In the genomic region with DNA sequence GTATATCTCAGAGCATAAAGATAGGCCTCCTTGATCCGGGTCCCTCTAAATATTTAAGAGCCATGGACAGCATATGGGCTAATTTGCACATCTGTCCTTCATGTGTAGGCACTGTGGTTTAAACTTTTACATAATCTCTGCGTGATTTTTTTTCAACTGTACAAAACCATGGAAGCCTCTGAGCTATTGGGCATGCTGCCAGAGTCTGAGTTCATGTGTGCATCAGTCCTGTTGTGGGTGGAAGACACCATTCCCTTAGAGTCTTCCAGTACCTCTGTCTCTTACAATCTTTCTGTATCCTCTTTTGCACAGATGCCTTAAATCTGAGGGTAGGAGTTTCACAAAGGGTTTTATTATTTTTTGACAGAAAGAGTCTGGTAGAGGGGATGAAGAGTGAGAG, we compare ENCODE assay signal across 21 mouse cellular contexts. TPM values are rescaled to one million over a fixed set of nuclear protein-coding genes. Genes with fewer than 3 reads are reported as not detected.
DNase-seq lines count a peak whose midpoint lies in the region; ATAC-seq and TF ChIP-seq lines count a peak whose summit lies in the region.
"Had no signal": no experiment of that assay in that cellular context is flagged by ENCODE, and none has a peak within 500 bp of the region (broad histone marks: within the 10 kb centered on the region; RNA-seq: fewer than 3 reads in every experiment).

No protein-coding gene starts in this region.

- no peak for ATAC-seq in liver, embryonic 11.5 days (replicated peaks; ENCODE audit: low FRiP score)
- ATAC-seq: midbrain, embryonic 16.5 days; Patski had no signal

- no peak overlapping the region for H3K4me3 ChIP-seq in lung, adult 2 months (replicated peaks; ENCODE audit: extremely low read depth, low read depth, low read length)
- no peak overlapping the region for H3K4me3 ChIP-seq in liver, embryonic 11.5 days (ENCODE audit: low read depth, low read length)
- no peak overlapping the region for H3K4me3 ChIP-seq in gastrocnemius, adult 2 months
- H3K4me3 ChIP-seq: embryonic facial prominence, embryonic 12.5 days; forebrain, embryonic 10.5 days; limb, embryonic 10.5 days; neural tube, embryonic 13.5 days had no signal

- no peaks in the 10 kb centered on the region for H3K9me3 ChIP-seq in liver, embryonic 11.5 days (ENCODE audit: control insufficient read depth, low read length)
- H3K9me3 ChIP-seq: embryonic facial prominence, embryonic 12.5 days; forebrain, embryonic 10.5 days; limb, embryonic 10.5 days; neural tube, embryonic 13.5 days had no signal

- TF ChIP-seq CTCF in lung, adult 2 months (IDR thresholded peaks at IDR 0.05; ENCODE audit: insufficient read depth, low read length): no peak
- no peak for TF ChIP-seq CTCF in gastrocnemius, adult 2 months (IDR thresholded peaks at IDR 0.05)

- no peak overlapping the region for H3K4me2 ChIP-seq in liver, embryonic 11.5 days
- H3K4me2 ChIP-seq: embryonic facial prominence, embryonic 12.5 days; neural tube, embryonic 13.5 days had no signal

- no peak overlapping the region for H3K27ac ChIP-seq in liver, embryonic 11.5 days (ENCODE audit: low read depth, low read length)
- no peak overlapping the region for H3K27ac ChIP-seq in gastrocnemius, adult 2 months
- H3K27ac ChIP-seq: embryonic facial prominence, embryonic 12.5 days; forebrain, embryonic 10.5 days; limb, embryonic 10.5 days; liver, embryonic 14.5 days; macrophage; neural tube, embryonic 13.5 days had no signal

- no peak for TF ChIP-seq POLR2A in lung, adult 2 months (IDR thresholded peaks at IDR 0.05; ENCODE audit: borderline replicate concordance, extremely low read depth, low read depth, low read length)

- WGBS in lung, adult 2 months: 76% methylated on average over 2 of the region's 2 CpGs
- WGBS in liver, embryonic 11.5 days: 72% methylated on average over 2 of the region's 2 CpGs

- H3K36me3 ChIP-seq in liver, embryonic 11.5 days (ENCODE audit: control insufficient read depth, insufficient read depth, low read length): no peaks in the 10 kb centered on the region
- H3K36me3 ChIP-seq: embryonic facial prominence, embryonic 12.5 days; forebrain, embryonic 10.5 days; limb, embryonic 10.5 days; neural tube, embryonic 13.5 days had no signal

- H3K4me1 ChIP-seq in lung, adult 2 months (ENCODE audit: control insufficient read depth, insufficient read depth, low read length): no peaks in the 10 kb centered on the region
- H3K4me1 ChIP-seq in liver, embryonic 11.5 days (replicated peaks; ENCODE audit: control insufficient read depth, insufficient read depth, low read length): no peaks in the 10 kb centered on the region
- H3K4me1 ChIP-seq: embryonic facial prominence, embryonic 12.5 days; forebrain, embryonic 10.5 days; limb, embryonic 10.5 days; neural tube, embryonic 13.5 days had no signal

- H3K27me3 ChIP-seq in liver, embryonic 11.5 days (replicated peaks; ENCODE audit: control insufficient read depth, insufficient read depth, low read length): no peaks in the 10 kb centered on the region
- H3K27me3 ChIP-seq: CH12.LX; embryonic facial prominence, embryonic 12.5 days; neural tube, embryonic 13.5 days; Patski had no signal

- no peak overlapping the region for H3K9ac ChIP-seq in liver, embryonic 11.5 days (ENCODE audit: low read depth, low read length)
- H3K9ac ChIP-seq: embryonic facial prominence, embryonic 12.5 days; liver, embryonic 14.5 days; neural tube, embryonic 13.5 days had no signal

- DNase-seq in lung, postnatal 10 days: peak; percentile 1
- DNase-seq in lung, adult 2 months: no peak
- DNase-seq in layer of hippocampus, adult 8-10 months (ENCODE audit: low spot score in 2 of 2): peak; percentile 15 to 41
- peak; percentile 38 to 83 for DNase-seq in left cerebral cortex, postnatal 25 days (ENCODE audit: low spot score in 2 of 2)
- DNase-seq in telencephalon, adult 2 months (ENCODE audit: low read depth, low spot score): peak; percentile 52
- DNase-seq in liver, embryonic 11.5 days (ENCODE audit: low spot score): no peak
- no peak for DNase-seq in gastrocnemius, adult 2 months
- DNase-seq: heart, postnatal 10 days; retina, postnatal 1 day had no signal

- intact Hi-C loops in left cerebral cortex, postnatal 25 days (cut with DNase I): no loop called here
- intact Hi-C loops in gastrocnemius, adult 2 months (cut with DNase I): no loop called here

RNA-seq across cellular contexts. Expression of gene 4933405O20Rik, which starts 15.1 kb away (rescaled TPM):
- polyA plus RNA-seq in lung, adult 2 months (2012; rRNA removed): not detected in 2 replicates
- total RNA-seq in layer of hippocampus, adult 8-10 months (2022): 1 to 10 TPM in 1 of 4 experiments, under 1 TPM in 3; 0.59 to 1.2 (median 0.77) TPM
- under 1 TPM; 0.57 to 0.99 TPM for total RNA-seq in left cerebral cortex, postnatal 25 days (2021)
- polyA plus RNA-seq in liver, embryonic 11.5 days (2014; fragmentation: Nextera tagmentation; extraction: Ambion mirVana): not detected in 2 replicates
- not detected for total RNA-seq in gastrocnemius, adult 2 months (2021)
- total RNA-seq: adrenal gland, adult 18-20 months; CH12.LX; heart, adult 8-10 months; heart, postnatal 10 days had no signal
- polyA plus RNA-seq: embryonic facial prominence, embryonic 12.5 days; forebrain, embryonic 10.5 days; kidney, embryonic 14.5 days; limb, embryonic 10.5 days; liver, embryonic 14.5 days; macrophage; midbrain, embryonic 16.5 days; neural tube, embryonic 13.5 days; Patski had no signal

Comparison
In these comparisons a context has a peak if more than half of its experiments do, and no peak if none do; other contexts are left out.
1. DNase-seq: peak in lung, postnatal 10 days (single experiment), layer of hippocampus, adult 8-10 months (2 of 2), left cerebral cortex, postnatal 25 days (2 of 2) and telencephalon, adult 2 months (single experiment); none in lung, adult 2 months (single experiment), liver, embryonic 11.5 days (single experiment) and gastrocnemius, adult 2 months (single experiment).